Mouse (Mus musculus) cortical plate, adult 2 months (tissue): ENCODE data around the gene Ralgds. TPM values are rescaled to one million over a fixed set of nuclear protein-coding genes. Genes with fewer than 3 reads are reported as not detected.
"Not testable (repeated sequence)": the region's sequence is repeated elsewhere in the genome, so short reads cannot be mapped to it uniquely, and the experiment has no call there.

Experiments
- H3K27ac ChIP-seq: fragments of 200-500 bp; 2 replicates; pipeline ENCODE4 v1.5.1; 2012; ENCODE audit warnings: low read length, control low read depth, inconsistent platforms; ENCODE audit not compliant: insufficient read depth
- H3K4me1 ChIP-seq: fragments of 200-500 bp; 2 replicates; pipeline ENCODE4 v1.6.1; 2011; ENCODE audit warnings: low read length; ENCODE audit not compliant: control insufficient read depth, insufficient read depth
- H3K4me3 ChIP-seq: fragments of 200-500 bp; 2 replicates; pipeline ENCODE4 v1.5.1; 2011; ENCODE audit warnings: mild to moderate bottlenecking, low read length, control low read depth; ENCODE audit not compliant: insufficient read depth
- CTCF ChIP-seq: fragments of 200-500 bp; IDR thresholded peaks from 2 replicates; pipeline ENCODE4 v1.5.1; 2011; ENCODE audit warnings: mild to moderate bottlenecking, control low read depth, low read length; ENCODE audit not compliant: insufficient read depth; ENCODE audit errors: extremely low read depth
- POLR2A ChIP-seq: fragments of 200-500 bp; IDR thresholded peaks from 2 replicates; pipeline ENCODE4 v1.6.1; 2011; ENCODE audit warnings: mild to moderate bottlenecking, low read length, control low read depth; ENCODE audit not compliant: insufficient read depth; ENCODE audit errors: extremely low read depth
- polyA plus RNA-seq: library from polyadenylated mRNA; depleted of rRNA; stranded (reverse); fragments of >200 nt; gene quantifications from 2 replicates; pipeline ENCODE4 v1.2.3, GENCODE M21; 2012; rRNA removed

The Ralgds gene
- 107 and 112 TPM in 2 replicates for polyA plus RNA-seq

DNA sequence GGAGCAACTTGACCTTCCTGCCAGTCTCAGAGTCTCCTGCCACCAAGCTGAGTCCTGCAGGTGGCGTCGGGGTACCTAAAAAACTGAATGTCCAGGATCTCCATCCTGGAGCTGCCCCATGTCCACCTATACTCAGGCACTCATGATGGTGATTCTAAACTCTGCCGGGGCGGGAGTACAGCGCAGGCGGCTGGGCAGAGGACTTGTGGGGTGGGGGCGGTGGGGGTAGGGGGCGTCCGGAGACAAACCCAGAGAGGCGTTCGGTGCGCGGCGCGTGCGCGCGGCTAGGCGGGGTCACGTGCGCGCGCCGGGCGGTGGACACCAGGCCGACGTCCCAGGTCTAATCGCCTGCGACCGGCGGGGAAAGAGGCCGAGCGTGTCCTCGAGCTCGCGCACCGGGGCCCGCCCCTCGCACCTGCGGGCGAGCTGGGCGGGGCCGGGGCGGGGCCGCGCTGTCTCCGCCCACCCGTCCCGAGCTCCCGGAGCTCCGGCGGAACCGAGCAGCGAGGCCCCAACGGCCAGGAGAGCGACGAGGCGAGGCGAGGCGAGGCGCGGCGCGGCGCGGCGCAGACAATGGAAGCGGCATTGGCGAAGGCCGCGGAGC is at the start of gene Ralgds:
Gene Ralgds, plus strand, starts transcription at position 328 of the 604 bp plus-strand sequence.
- H3K27ac ChIP-seq, result peak within 1 kb of the TSS; percentile 54; the same call in 1 of the 2 replicates
- TF ChIP-seq CTCF, result peak; percentile 16; the same call in 1 of the 2 replicates
- TF ChIP-seq POLR2A, result no peak
- H3K4me3 ChIP-seq, result peak within 1 kb of the TSS; percentile 69
- peaks cover 13% of the 10 kb centered on the region for H3K4me1 ChIP-seq

DNA sequence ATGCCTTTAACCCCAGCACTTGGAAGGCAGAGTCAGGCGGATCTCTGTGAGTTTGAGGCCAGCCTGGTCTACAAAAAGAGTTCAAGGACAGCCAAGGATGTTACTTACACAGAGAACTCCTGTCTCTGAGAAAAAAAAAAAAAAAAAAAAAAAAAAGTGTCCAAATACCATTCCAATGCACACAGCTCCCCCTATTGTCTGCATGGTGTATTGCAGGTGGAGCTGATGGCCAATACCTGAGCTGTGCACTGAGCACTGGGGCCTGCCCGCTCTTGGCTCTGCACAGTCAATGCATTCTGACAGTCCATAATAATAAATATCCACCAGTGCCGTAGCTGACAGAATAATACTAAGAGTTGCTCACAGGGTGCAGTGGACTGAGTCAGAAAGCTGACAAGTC is 49.0 kb upstream of the Ralgds start:
- Histone ChIP-seq H3K4me3 (no peak overlapping the region), H3K4me1 (peaks cover 4% of the 10 kb centered on the region; the same call in 1 of the 2 replicates), H3K27ac (no peak overlapping the region)
- TF ChIP-seq CTCF (peak; percentile 71), POLR2A (no peak)

DNA sequence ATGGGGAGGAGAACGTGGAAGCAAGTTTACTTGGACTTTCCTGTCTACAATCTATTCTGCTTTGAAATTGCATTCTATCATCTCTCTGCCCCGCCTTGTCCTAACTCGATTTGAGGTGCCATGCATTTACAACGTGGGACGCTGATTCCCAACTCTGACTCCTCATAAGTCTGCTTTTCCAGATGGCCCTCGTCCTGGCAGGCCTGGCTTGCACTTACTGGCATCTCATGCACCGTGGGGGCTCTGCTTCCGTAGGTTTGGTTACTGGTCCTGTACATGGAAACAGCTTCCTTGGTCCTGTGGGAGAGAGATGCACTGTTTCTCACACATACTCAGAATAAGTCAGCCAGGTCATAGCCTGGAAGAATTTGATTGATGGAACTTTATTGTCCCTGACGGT is 48.0 kb upstream of the Ralgds start:
- Histone ChIP-seq H3K4me1 (peaks cover 4% of the 10 kb centered on the region; the same call in 1 of the 2 replicates), H3K4me3 (no peak overlapping the region), H3K27ac (no peak overlapping the region)
- no peak for TF ChIP-seq POLR2A
- no peak for TF ChIP-seq CTCF

DNA sequence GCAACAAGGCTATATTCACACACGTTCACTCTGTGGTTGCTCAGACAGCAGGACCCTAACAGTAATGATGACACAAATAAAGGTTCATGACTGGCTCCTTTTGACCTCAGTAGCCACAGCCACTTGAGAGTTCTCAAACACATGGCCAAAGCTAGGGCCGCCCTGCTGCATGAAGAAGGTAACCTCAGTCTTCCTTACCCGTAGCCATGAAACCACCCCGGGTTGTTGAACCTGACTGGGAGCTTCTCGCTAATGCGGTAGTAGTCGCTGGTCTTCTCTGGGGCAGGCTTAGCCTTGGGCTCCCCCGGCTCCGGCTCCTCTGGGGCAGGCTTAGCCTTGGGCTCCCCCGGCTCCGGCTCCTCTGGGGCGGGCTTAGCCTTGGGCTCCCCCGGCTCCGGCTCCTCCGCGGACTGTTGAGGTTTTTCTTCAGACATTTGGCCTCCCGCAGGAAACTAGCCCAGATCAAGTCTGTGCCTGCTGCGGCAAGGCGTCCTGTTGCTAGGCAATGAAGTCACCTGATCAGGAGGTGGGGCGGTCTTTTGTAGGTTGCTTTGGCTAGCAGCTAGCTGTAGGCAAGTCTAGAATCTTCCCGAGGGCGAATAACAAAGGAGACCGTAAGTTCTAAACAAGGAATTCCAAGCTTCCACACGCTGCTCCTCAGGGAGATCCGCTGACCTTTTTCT is 46.9 kb upstream of the Ralgds start, which contains the start of gene 1700007K13Rik:
Gene 1700007K13Rik, minus strand, starts transcription at position 497 of the 683 bp plus-strand sequence.
- no peak within 1 kb of the TSS for H3K4me3 ChIP-seq
- no peak within 1 kb of the TSS for H3K27ac ChIP-seq
- TF ChIP-seq POLR2A (no peak), CTCF (no peak)
- peaks cover 4% of the 10 kb centered on the region; the same call in 1 of the 2 replicates for H3K4me1 ChIP-seq

DNA sequence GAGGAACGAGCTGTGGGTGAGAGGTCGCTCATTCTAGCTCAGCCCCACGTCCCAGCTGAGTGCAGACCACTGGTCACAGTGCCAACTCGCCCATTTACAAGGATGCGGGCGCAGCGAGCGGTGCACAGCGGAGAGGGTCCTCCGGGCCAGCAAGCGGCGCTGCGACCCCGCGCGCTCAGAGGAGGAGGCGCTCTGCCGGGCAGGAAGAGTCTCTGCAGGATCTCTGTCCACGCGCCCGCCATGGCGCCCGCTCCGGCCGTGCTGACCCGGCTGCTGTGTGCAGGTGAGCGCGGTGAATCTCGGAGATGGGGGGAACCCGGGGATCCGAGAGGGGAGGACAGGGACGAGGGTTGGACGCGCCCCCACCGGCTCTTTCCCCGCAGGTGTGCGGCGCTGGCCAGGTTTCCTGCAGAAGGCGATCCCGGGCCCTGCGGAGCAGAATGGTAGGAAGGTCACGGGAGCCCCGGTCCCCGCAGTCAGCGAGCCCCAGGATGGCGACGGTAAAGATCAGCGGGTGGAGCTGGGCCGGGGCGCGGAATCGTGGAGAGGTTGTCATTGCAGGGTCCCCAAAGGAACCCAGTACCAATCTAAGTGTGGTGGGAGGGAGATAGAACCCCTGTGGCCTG is 45.0 kb upstream of the Ralgds start, which contains the start of gene Mrps2:
Gene Mrps2, plus strand, starts transcription at position 207 of the 626 bp plus-strand sequence.
- Histone ChIP-seq H3K4me3 (peak within 1 kb of the TSS; percentile 70), H3K4me1 (peaks cover 4% of the 10 kb centered on the region; the same call in 1 of the 2 replicates), H3K27ac (no peak within 1 kb of the TSS)
- TF ChIP-seq CTCF, result peak; percentile 58
- TF ChIP-seq POLR2A, result peak; percentile 58; the same call in 1 of the 2 replicates

DNA sequence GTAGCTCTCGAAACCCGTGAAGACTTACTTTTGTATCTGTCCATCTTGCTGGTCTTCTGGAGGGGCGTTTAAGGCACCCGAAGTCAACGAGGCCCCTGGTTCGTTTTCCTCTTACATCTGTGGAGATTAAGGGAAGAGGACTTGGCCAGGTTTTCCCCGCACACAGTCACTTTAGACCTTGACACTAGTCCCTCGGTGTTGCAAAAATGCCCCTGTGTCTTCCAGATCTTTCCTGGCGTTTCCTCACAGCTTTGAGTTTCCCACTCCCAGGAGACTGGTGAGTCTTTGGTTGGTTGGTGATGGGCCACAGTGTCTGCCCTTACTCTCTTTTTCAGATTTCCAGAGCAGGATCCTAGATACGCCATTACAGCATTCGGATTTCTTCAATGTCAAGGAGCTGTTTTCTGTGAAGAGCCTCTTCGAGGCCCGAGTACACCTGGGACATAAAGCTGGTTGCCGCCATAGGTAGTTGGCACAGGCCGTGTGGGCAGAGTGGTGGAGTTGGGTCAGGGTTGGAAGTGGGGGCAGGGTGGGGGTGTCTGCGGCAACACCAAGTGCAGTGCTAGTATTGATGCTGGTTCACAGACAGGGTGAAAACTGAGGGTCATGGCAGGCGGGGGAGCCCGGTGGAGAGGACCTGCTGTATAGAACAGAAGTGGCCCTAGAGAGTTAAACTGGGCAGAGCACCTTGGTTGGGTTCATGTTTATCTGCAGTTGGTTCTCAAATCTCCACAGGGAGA is 44.3 kb upstream of the Ralgds start:
- H3K4me1 ChIP-seq, result peaks cover 4% of the 10 kb centered on the region; the same call in 1 of the 2 replicates
- peak overlapping the region; percentile 70 for H3K4me3 ChIP-seq
- TF ChIP-seq POLR2A (no peak), CTCF (no peak)
- no peak overlapping the region for H3K27ac ChIP-seq

DNA sequence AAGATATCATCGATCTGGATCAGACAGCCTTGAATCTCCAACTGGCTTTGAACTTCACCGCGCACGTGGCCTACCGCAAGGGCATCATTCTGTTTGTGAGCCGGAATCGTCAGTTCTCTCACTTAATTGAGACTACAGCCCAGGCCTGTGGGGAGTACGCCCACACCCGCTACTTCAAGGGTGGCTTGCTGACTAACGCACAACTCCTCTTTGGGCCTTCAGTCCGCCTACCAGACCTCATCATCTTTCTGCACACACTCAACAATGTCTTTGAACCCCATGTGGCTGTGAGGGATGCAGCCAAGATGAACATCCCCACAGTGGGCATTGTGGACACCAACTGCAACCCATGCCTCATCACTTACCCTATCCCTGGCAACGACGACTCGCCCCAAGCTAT is 43.5 kb upstream of the Ralgds start:
- no peak overlapping the region for H3K27ac ChIP-seq
- TF ChIP-seq CTCF (no peak), POLR2A (no peak)
- H3K4me1 ChIP-seq, result peaks cover 4% of the 10 kb centered on the region; the same call in 1 of the 2 replicates
- no peak overlapping the region for H3K4me3 ChIP-seq

DNA sequence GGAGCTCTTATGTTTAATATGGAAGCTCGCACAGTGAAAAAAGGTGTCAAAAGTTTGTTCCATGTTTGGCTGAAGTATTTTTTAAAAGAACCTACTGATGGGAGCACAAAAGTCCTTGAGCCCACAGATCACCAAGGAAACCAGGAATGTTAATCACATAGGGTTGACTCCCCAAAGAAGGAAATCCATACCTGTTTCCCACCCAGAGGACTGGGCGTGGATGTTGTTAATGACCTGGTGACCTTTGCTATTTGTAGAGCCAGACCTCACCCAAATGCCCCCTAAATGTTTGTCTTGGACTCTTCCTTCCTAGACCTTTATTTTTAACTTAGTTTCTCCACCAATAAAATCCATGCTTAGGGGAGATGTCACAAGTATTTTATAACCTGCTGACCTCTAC is 42.3 kb upstream of the Ralgds start:
- TF ChIP-seq POLR2A (no peak), CTCF (no peak)
- Histone ChIP-seq H3K4me3 (no peak overlapping the region), H3K27ac (no peak overlapping the region), H3K4me1 (peaks cover 4% of the 10 kb centered on the region; the same call in 1 of the 2 replicates)

DNA sequence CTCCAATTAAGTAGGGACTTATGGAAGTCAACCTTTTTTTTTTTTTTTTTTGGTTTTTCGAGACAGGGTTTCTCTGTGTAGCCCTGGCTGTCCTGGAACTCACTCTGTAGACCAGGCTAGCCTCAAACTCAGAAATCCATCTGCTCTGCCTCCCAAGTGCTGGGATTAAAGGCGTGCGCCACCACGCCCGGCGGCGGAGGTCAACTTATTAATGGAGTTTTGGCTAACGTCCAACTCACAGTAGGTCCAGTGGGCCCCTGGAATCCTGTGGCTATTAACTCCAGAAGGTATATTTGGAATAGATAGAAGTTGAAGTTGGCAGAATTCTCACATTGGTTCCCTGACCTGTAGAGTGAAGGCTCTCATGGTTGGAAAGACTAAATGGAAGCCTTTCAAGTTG is 40.9 kb upstream of the Ralgds start:
- not testable (repeated sequence) for H3K4me3 ChIP-seq, H3K4me1 ChIP-seq, H3K27ac ChIP-seq

DNA sequence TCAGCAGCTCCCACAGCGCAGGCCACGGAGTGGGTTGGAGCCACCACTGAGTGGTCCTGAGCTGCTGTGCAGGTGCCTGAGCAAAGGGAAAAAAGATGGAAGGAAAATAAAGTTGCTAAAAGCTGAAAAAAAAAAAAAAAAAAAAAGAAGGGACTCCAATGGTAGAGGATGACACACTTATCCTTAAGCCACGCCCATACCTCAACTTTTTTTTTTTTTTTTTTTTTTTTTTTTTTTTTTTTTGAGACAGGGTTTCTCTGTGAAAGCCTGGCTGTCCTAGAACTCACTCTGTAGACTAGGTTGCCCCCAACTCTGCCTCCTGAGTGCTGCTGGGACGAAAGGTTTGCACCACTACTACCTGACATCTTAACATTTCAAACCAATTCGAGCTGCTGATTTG is 34.9 kb upstream of the Ralgds start:
- H3K4me3 ChIP-seq, H3K4me1 ChIP-seq, H3K27ac ChIP-seq: not testable (repeated sequence)
